Comparison of ENCODE assay signal across 21 mouse cellular contexts in genomic region chrX:77555985-77556384, GRCm38 (mm10).
"Had no signal": no experiment of that assay in that cellular context is flagged by ENCODE, and none has a peak within 500 bp of the region (broad histone marks: within the 10 kb centered on the region; RNA-seq: fewer than 3 reads in every experiment).

No protein-coding gene starts in this region.

- H3K4me1 ChIP-seq: midbrain, embryonic 12.5 days; midbrain, embryonic 15.5 days; neural tube, embryonic 12.5 days; neural tube, embryonic 15.5 days had no signal

- H3K4me3 ChIP-seq: layer of hippocampus, adult 2 months; left cerebral cortex, adult 2 months; midbrain, embryonic 12.5 days; midbrain, embryonic 15.5 days; neural tube, embryonic 12.5 days; neural tube, embryonic 15.5 days had no signal

- H3K27ac ChIP-seq: kidney, postnatal 0 days; layer of hippocampus, adult 2 months; left cerebral cortex, adult 2 months; liver, embryonic 14.5 days; midbrain, embryonic 12.5 days; midbrain, embryonic 15.5 days; neural tube, embryonic 12.5 days; neural tube, embryonic 15.5 days; stomach, postnatal 0 days had no signal

- H3K9me3 ChIP-seq: midbrain, embryonic 12.5 days; midbrain, embryonic 15.5 days; neural tube, embryonic 12.5 days; neural tube, embryonic 15.5 days had no signal

- H3K36me3 ChIP-seq: midbrain, embryonic 12.5 days; midbrain, embryonic 15.5 days; neural tube, embryonic 12.5 days; neural tube, embryonic 15.5 days had no signal

- H3K27me3 ChIP-seq: midbrain, embryonic 12.5 days; midbrain, embryonic 15.5 days; neural tube, embryonic 12.5 days; neural tube, embryonic 15.5 days had no signal

- DNase-seq: kidney, adult 18-20 months; kidney, postnatal 25 days; layer of hippocampus, adult 9-11 months; layer of hippocampus, postnatal 36 days; lung, adult 2 months; lung, postnatal 36 days; right cerebral cortex, adult 18-20 months; right cerebral cortex, postnatal 14 days; right cerebral cortex, postnatal 4 days; thymus, adult 2 months; thymus, postnatal 14 days; thymus, postnatal 4 days had no signal

- ATAC-seq: midbrain, embryonic 15.5 days had no signal

- H3K4me2 ChIP-seq: midbrain, embryonic 12.5 days; midbrain, embryonic 15.5 days; neural tube, embryonic 12.5 days; neural tube, embryonic 15.5 days had no signal

- H3K9ac ChIP-seq: liver, embryonic 14.5 days; midbrain, embryonic 12.5 days; midbrain, embryonic 15.5 days; neural tube, embryonic 12.5 days; neural tube, embryonic 15.5 days had no signal
